Mouse (Mus musculus) olfactory bulb, adult 2 months (tissue): ENCODE measurements around the gene Rasal2. TPM values are rescaled to one million over a fixed set of nuclear protein-coding genes. Genes with fewer than 3 reads are reported as not detected.
A peak's percentile ranks its signal among the peaks of the same experiment; 100 is the strongest.

Experiments used
- H3K27ac ChIP-seq: fragments of 200-500 bp; 2 replicates; pipeline ENCODE4 v1.5.1; 2012; ENCODE audit warnings: low read depth, low read length; ENCODE audit not compliant: insufficient read depth
- H3K4me1 ChIP-seq: fragments of 200-500 bp; 2 replicates; pipeline ENCODE4 v1.6.1; 2012; ENCODE audit warnings: low read length; ENCODE audit not compliant: control insufficient read depth, insufficient read depth
- H3K4me3 ChIP-seq: fragments of 200-500 bp; 2 replicates; pipeline ENCODE4 v1.5.1; 2012; ENCODE audit warnings: mild to moderate bottlenecking, low read depth, low read length, moderate library complexity; ENCODE audit not compliant: insufficient read depth
- CTCF ChIP-seq: fragments of 200-500 bp; IDR thresholded peaks from 2 replicates; pipeline ENCODE4 v1.5.1; 2012; ENCODE audit warnings: low read depth, mild to moderate bottlenecking, low read length, moderate library complexity; ENCODE audit not compliant: insufficient read depth
- POLR2A ChIP-seq: fragments of 200-500 bp; IDR thresholded peaks from 2 replicates; pipeline ENCODE4 v1.6.1; 2012; ENCODE audit warnings: mild to moderate bottlenecking, low read depth, low read length, moderate library complexity; ENCODE audit not compliant: insufficient read depth
- WGBS: fragments of 180-500 bp; shearing (Covaris S2); methylation state at CpG from one replicate; pipeline ENCODE4 v1.1.7; 2018; 5-methylcytosine and 5-hydroxymethylcytosine counted together
- polyA plus RNA-seq: library from polyadenylated mRNA; stranded (reverse); fragments of >200 nt; gene quantifications from 2 replicates; pipeline ENCODE4 v1.2.4, GENCODE M21; 2012; ENCODE audit warnings: low replicate concordance; ENCODE audit not compliant: missing spikeins, insufficient read depth, insufficient read length

Gene Rasal2
- polyA plus RNA-seq, 1 experiment = not detected

DNA sequence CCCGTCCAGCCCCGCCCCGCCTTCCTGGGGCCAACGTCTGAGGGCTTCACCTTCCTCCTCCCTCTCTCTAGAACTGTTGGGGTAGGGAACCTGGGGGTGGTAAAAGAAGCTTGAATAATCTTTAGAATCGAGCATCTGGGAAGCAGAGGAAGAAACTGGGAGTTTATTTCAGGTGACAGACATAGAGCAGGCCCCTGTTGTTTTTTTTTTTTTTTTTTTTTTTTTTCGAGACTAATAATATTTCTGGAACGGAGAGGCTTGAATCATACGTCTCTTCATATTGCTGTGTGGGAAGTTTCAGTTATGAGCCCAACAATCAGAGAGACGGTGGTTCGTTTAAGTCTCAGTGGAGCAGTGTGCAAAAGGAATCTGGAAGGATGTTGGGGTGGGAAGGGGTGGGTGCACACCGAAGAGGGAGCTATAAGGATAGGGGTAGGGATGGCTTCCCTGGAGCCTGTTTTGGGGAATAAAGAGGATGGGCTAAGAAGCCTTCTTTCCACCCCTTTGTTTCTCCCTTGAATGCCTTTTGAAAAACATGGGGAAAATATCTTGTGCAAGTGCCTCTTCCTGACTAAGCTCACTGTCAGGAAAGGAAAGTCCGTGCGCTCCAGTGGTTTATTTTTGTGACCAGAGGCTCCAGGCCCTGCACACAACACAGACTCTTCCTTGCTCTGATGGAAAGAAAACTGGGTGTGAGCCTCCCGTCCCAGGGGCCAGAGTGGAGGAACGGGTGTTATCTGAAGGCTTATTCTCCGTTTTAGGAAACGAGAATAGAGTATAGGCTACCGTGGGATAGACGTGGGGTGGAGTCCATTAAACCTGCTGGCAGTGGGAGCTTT lies 31.5 kb upstream of the Rasal2 start:
- TF ChIP-seq CTCF (no peak), POLR2A (no peak)
- Histone ChIP-seq H3K4me1 (peaks cover 18% of the 10 kb centered on the region), H3K27ac (peak overlapping the region; percentile 19; the same call in 1 of the 2 replicates), H3K4me3 (no peak overlapping the region)
- 40% methylated on average over 19 of the region's 19 CpGs for WGBS

DNA sequence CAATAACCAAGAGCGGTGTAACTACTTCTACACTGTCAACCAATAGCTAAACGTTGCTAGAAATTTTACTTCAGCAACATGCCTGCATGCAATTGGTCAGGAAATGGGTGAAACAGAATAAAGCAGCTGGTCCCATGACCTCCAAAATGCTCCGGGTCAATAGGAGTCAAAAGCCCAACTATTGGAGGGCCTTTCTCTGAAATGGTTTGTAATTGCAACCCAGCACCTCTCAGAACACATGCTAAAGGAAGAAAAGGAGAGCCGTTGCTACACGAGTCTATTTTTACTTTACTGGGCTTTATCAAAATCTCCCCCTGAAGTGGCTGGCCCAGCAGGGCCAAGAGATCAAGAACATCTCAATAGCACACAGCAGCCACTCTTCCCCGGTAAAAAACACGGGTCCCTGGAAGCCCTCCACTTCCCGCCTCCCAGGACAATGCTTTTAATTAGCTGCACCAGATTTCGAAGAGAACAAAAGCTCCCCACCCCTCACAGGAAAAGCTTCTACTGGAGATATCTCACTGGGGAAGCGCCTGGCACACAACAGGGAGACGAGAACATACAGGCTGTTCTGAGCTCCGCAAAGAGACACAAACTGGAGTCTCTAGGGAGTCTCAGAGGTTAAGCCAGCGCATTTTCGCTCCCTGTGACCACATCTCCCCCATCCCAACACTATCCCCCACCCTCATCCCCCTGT lies 30.8 kb upstream of the Rasal2 start:
- WGBS = 33% methylated on average over 14 of the region's 14 CpGs
- H3K27ac ChIP-seq = peak overlapping the region; percentile 29; the same call in 1 of the 2 replicates
- TF ChIP-seq POLR2A (no peak), CTCF (no peak)
- H3K4me1 ChIP-seq = peaks cover 16% of the 10 kb centered on the region
- no peak overlapping the region for H3K4me3 ChIP-seq

DNA sequence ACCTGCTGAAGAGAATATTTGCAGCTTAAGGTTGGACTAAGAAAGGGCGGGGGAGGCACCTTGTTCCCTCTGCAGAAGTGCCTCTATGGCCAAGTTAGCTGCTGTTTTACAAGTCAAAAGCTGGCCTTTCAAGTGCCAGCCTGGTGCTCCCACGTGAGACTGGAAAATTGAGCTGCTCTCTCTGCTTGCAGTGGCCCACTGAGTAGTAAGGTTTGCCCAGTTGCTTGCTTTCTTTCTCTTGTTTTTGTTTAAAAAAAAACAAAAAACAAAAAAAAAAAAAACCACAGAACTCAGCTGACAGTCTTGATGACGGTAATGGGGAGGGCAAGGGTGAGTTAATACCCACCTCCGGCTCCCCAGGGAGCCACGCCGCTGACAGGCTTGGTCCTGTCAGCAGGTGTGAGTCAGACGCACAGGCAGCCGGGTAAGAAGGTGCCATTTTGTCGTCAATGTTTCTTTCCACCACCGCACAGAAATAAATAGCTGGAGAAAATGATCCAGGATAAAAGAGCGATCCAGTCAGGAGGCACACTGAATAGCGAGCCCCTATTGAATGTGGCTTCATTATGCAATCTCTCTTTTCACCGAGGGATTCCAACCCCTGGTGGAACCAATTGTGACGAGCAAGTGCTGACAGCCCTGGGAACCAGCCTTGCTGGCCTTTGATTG lies 27.7 kb upstream of the Rasal2 start:
- Histone ChIP-seq H3K4me3 (no peak overlapping the region), H3K27ac (peak overlapping the region; percentile 82), H3K4me1 (peaks cover 16% of the 10 kb centered on the region)
- TF ChIP-seq CTCF (no peak), POLR2A (no peak)
- WGBS = 22% methylated on average over 14 of the region's 14 CpGs

DNA sequence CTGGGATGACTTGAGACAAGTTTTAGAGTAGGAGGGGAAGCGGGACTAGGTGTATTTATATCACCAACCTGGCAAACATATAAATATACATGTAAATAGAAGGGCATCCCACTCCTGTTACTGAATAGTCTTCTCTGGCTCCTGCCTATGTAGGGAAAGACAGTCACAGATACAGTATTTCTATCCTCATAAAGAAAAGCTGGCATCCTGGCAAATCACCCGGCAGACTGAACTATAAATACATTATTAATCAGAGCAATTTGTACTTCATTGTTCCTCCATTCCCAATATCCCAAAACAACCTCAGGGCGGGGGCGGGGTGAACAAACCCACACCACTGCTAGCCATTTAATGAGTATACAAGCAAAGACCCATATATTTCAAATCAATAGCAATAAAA lies 26.7 kb upstream of the Rasal2 start:
- 0 out of 2 replicates have a peak overlapping the region, but pooled peaks have one; percentile 27 for H3K27ac ChIP-seq
- TF ChIP-seq POLR2A (no peak), CTCF (no peak)
- H3K4me3 ChIP-seq = no peak overlapping the region

DNA sequence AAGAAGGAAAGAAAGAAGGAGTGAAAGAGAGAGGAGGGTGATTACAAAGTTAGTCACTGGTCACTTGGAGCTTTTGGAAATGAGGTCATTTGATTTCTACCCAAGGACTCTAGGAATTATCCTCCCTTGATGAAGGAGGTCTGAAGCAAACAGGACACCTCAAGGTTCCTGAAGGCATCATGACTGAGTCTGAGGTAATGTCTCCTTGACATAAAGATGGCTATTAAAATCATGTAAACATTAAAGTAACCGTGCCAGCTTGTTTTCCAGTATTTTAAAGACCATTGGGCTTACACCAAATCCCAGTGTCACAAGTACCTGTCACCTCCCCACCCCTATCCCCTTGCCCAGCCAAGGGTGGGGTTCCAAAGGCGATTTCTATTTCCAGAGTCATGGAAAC lies 25.9 kb upstream of the Rasal2 start:
- no peak for TF ChIP-seq CTCF
- no peak for TF ChIP-seq POLR2A
- Histone ChIP-seq H3K27ac (no peak overlapping the region), H3K4me3 (no peak overlapping the region), H3K4me1 (peaks cover 12% of the 10 kb centered on the region)
- WGBS = 88% methylated on average over 2 of the region's 2 CpGs

More for the DNA sequence above, 26.7 kb upstream of the Rasal2 start:
- WGBS = 62% methylated on average over 4 of the region's 4 CpGs
- H3K4me1 ChIP-seq = peaks cover 17% of the 10 kb centered on the region

DNA sequence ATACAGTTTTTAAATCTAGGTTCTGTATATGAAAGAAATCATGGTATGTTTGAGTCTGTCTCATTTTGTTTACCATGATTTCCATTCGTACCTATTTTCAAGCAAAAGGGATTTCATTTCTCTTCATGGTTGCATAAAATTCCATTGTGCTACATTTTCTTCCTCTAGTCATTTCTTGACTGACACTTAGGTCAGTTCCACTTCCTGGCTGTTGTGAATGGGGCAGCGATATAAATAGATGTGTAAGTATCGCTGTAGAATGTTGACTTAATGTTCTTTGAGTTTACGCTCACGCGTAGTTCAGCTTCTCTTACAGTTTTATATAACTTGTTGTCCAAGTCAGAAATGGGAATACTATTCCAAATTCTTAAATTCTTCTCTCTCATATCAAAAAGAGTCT lies 23.5 kb upstream of the Rasal2 start:
- 95% methylated on average over 6 of the region's 6 CpGs for WGBS
- H3K4me1 ChIP-seq = peaks cover 12% of the 10 kb centered on the region
- no peak overlapping the region for H3K4me3 ChIP-seq
- TF ChIP-seq POLR2A (no peak), CTCF (no peak)
- no peak overlapping the region for H3K27ac ChIP-seq

DNA sequence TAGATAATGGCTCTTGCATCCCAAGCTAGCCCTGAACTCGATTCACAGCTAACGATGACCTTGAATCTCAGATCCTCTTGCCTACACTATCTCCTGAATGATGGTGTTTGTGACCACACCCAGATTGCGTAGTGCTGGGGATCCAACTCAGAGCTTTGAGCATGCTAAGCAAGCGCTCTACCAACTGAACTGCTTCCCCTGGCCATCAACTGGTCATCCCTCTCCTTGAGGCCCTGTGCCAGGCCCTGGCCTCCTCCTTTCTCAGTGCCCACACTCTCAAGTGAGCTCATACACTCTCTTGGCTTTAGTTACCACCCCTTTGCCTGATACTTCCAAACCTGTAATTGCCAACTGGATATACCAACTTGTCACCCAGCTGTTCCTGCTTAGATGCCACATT lies 22.0 kb upstream of the Rasal2 start:
- H3K27ac ChIP-seq = no peak overlapping the region
- peaks cover 7% of the 10 kb centered on the region; the same call in 1 of the 2 replicates for H3K4me1 ChIP-seq
- WGBS = 95% methylated on average over 4 of the region's 4 CpGs
- no peak overlapping the region for H3K4me3 ChIP-seq
- TF ChIP-seq POLR2A = no peak
- no peak for TF ChIP-seq CTCF

DNA sequence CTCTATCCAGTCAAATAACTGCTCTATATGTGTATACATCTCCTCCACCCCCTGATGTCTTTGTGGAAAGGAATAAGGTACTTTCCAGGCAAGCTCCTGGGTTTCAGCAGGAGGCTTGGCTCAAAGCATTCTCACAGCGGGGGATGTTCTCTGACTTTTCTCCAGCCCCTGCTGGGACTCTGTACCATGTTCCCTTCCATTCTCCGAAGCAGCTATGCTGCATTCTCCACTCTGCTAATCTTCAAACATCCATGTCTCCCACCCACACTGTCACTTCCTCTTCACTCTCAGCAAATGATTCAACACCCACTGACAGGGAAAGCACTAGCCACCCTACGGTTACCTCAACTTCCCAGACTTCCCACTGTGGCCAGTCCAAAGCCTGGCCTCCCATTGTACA lies 20.9 kb upstream of the Rasal2 start:
- TF ChIP-seq POLR2A = no peak
- no peak for TF ChIP-seq CTCF
- peaks cover 7% of the 10 kb centered on the region; the same call in 1 of the 2 replicates for H3K4me1 ChIP-seq
- 37% methylated on average over 3 of the region's 3 CpGs for WGBS
- no peak overlapping the region for H3K27ac ChIP-seq
- H3K4me3 ChIP-seq = no peak overlapping the region
